Mouse (Mus musculus): ENCODE results near the gene Gpt2.

The Gpt2 gene

DNA sequence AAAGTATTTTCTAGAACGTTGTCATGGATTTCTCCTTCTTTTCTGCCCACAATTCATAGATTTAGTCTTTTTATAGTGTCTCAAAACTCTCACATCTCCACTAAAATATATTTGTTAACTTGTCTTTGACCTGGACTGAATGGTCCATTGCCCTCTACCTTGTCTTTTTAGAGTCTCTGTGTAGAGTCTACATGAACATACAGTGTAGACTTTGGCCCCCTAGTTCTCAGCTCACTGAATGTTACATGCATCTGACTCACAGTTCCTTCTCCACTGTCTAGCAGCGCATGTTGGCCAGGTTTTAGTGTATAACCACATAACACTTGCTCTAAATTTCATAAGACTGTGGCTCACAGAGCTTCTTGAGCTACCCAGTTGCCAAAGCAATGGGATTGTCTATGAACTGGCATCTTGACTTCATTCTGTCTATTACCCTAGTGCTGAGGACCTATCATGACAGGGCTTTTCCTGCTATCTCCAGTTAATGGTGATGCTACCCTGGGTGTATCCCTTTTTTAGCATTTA lies 81.7 kb downstream of the Gpt2 start:
- no peak for DNase-seq (ENCODE audit: extremely low read depth, insufficient read length, low spot score)

Measured in 3134 (cell line).